Mouse (Mus musculus): ENCODE data around the gene Olfr64.

Gene Olfr64

GRCm38 (mm10) chr7:103894385-103894784 is at the start of gene Olfr64:
Gene Olfr64, minus strand, starts transcription at chr7:103894485.
- no peak for DNase-seq

GRCm38 (mm10) chr7:103942730-103943129 is 48.4 kb upstream of the Olfr64 start:
- DNase-seq, result peak; percentile 53 to 54

GRCm38 (mm10) chr7:103934264-103934663 is 40.0 kb upstream of the Olfr64 start, which contains the start of gene Olfr632:
Gene Olfr632, plus strand, starts transcription at chr7:103934347.
- no peak for DNase-seq

- DNase-seq, result no peak
Observed at GRCm38 (mm10) chr7:103928525-103928924, 34.2 kb upstream of the Olfr64 start, which contains the start of gene Olfr631. Gene Olfr631, plus strand, starts transcription at chr7:103928825.

GRCm38 (mm10) chr7:103915338-103915737 is 21.1 kb upstream of the Olfr64 start:
- DNase-seq, result no peak

- no peak for DNase-seq
Observed at GRCm38 (mm10) chr7:103912969-103913511, 18.8 kb upstream of the Olfr64 start.

GRCm38 (mm10) chr7:103910047-103910446 is 15.8 kb upstream of the Olfr64 start:
- no peak for DNase-seq

GRCm38 (mm10) chr7:103903187-103903586 is 8.9 kb upstream of the Olfr64 start, which contains the start of gene Olfr65:
Gene Olfr65, plus strand, starts transcription at chr7:103903487.
- DNase-seq, result no peak

- DNase-seq, result no peak
Observed at GRCm38 (mm10) chr7:103886152-103886551, 8.1 kb downstream of the Olfr64 start, which contains the start of gene Olfr66. Gene Olfr66, minus strand, starts transcription at chr7:103886252.

- no peak for DNase-seq
Observed at GRCm38 (mm10) chr7:103877093-103877492, 17.2 kb downstream of the Olfr64 start.

GRCm38 (mm10) chr7:103874451-103874850 is 19.8 kb downstream of the Olfr64 start:
- no peak for DNase-seq

GRCm38 (mm10) chr7:103873064-103873463 is 21.2 kb downstream of the Olfr64 start:
- DNase-seq, result no peak

- no peak for DNase-seq
Observed at GRCm38 (mm10) chr7:103870667-103871066, 23.6 kb downstream of the Olfr64 start.

- DNase-seq, result no peak
Observed at GRCm38 (mm10) chr7:103865716-103866115, 28.6 kb downstream of the Olfr64 start.

GRCm38 (mm10) chr7:103861531-103861930 is 32.8 kb downstream of the Olfr64 start:
- DNase-seq, result no peak

GRCm38 (mm10) chr7:103860855-103861254 is 33.4 kb downstream of the Olfr64 start:
- DNase-seq, result peak in 1 of 2 experiments; percentile 2

GRCm38 (mm10) chr7:103859076-103859475 is 35.2 kb downstream of the Olfr64 start:
- no peak for DNase-seq

- DNase-seq, result no peak
Observed at GRCm38 (mm10) chr7:103854669-103855068, 39.6 kb downstream of the Olfr64 start.

GRCm38 (mm10) chr7:103853090-103853489 is 41.2 kb downstream of the Olfr64 start, which contains the start of gene Hbb-y:
Gene Hbb-y, minus strand, starts transcription at chr7:103853216.
- no peak for DNase-seq

GRCm38 (mm10) chr7:103844525-103845325 is 49.6 kb downstream of the Olfr64 start:
- DNase-seq, result no peak

GRCm38 (mm10) chr7:103843034-103843433 is 51.3 kb downstream of the Olfr64 start, which contains the start of gene Hbb-bh1:
Gene Hbb-bh1, minus strand, starts transcription at chr7:103843164.
- DNase-seq, result no peak

- no peak for DNase-seq
Observed at GRCm38 (mm10) chr7:103840268-103840667, 54.0 kb downstream of the Olfr64 start, which contains the start of gene Hbb-bh2. Gene Hbb-bh2, minus strand, starts transcription at chr7:103840520.

Measured in kidney, postnatal 4 days (tissue).